Mouse (Mus musculus) forebrain, postnatal 0 days (tissue): ENCODE measurements around the gene Arl2. TPM values are rescaled to one million over a fixed set of nuclear protein-coding genes. Genes with fewer than 3 reads are reported as not detected.
A peak's percentile ranks its signal among the peaks of the same experiment; 100 is the strongest.

ENCODE experiments used
- ATAC-seq: fragments of 200-750 bp; cut with Nextera tagmentation; 2 replicates; pipeline ENCODE4 v1.8.0; 2017; ENCODE audit warnings: mild to moderate bottlenecking, moderate library complexity
- DNase-seq: peaks from one replicate; pipeline ENCODE4 v3.0.0-alpha.2; 2015
- H3K27ac ChIP-seq: fragments of 300-500 bp; sonication (generic); 2 replicates; pipeline ENCODE4 v1.5.1; 2014; ENCODE audit warnings: low read depth, mild to moderate bottlenecking, antibody characterized with exemption, low read length, moderate library complexity, mixed read lengths
- H3K27me3 ChIP-seq: fragments of 300-500 bp; sonication (generic); 2 replicates; pipeline ENCODE4 v1.6.1; 2014; ENCODE audit warnings: mild to moderate bottlenecking, low read length, mixed read lengths; ENCODE audit not compliant: insufficient read depth
- H3K36me3 ChIP-seq: fragments of 300-500 bp; sonication (generic); 2 replicates; pipeline ENCODE4 v1.6.1; 2014; ENCODE audit warnings: mild to moderate bottlenecking, moderate library complexity; ENCODE audit not compliant: insufficient read depth
- H3K4me1 ChIP-seq: fragments of 300-500 bp; sonication (generic); 2 replicates; pipeline ENCODE4 v1.6.1; 2014; ENCODE audit warnings: antibody characterized with exemption; ENCODE audit not compliant: insufficient read depth
- H3K4me2 ChIP-seq: fragments of 300-500 bp; sonication (generic); 2 replicates; pipeline ENCODE4 v1.6.1; 2014; ENCODE audit warnings: low read depth, mild to moderate bottlenecking, moderate library complexity
- H3K4me3 ChIP-seq: fragments of 300-500 bp; sonication (generic); 2 replicates; pipeline ENCODE4 v1.5.1; 2014; ENCODE audit warnings: low read depth, low read length, mixed read lengths
- H3K9ac ChIP-seq: fragments of 300-500 bp; sonication (generic); 2 replicates; pipeline ENCODE4 v1.6.1; 2014; ENCODE audit warnings: mild to moderate bottlenecking
- H3K9me3 ChIP-seq: fragments of 300-500 bp; sonication (generic); 2 replicates; pipeline ENCODE4 v1.6.1; 2016; ENCODE audit warnings: low read length
- CTCF ChIP-seq: sonication (generic); IDR thresholded peaks from 2 replicates; pipeline ENCODE4 v1.5.1; 2016; ENCODE audit warnings: antibody characterized with exemption, control low read depth, low read depth
- WGBS: fragments of 180-500 bp; shearing (Covaris S2); extraction: QIAGEN DNeasy Blood & Tissue Kit; methylation state at CpG from one replicate; pipeline ENCODE4 v1.1.7; 2014; 5-methylcytosine and 5-hydroxymethylcytosine counted together
- polyA plus RNA-seq: library from polyadenylated mRNA; unstranded; fragments of >200 nt; fragmentation: Nextera tagmentation; extraction: Ambion mirVana; gene quantifications from 2 replicates; pipeline ENCODE4 v1.2.1, GENCODE M21; 2015
- total RNA-seq: library from RNA; depleted of rRNA; stranded (reverse); fragments of >200 nt; gene quantifications from 2 replicates; pipeline ENCODE4 v1.2.3, GENCODE M21; 2014

Gene Arl2
- total and polyA plus RNA-seq, 2 experiments from 2014 or later = 63.8 to 118 TPM

DNA sequence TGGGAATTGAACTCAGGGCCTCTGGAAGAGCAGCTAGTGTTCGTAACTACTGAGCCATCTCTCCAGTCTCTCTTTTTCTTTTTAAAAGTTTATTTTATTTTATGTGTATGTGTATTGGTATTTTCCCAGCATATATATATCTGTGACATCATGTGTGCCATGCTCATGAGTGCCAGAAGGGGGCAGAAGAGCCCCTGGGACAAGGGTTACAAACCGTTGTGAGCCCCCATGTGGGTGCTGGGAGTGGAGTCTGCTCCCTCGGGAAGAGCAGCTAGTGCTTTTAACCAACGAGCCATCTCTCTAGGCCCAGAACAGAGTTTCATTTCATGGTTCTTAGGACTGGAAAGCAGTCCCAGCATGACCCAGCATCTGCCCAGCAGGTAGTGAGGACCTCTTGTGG, 25.4 kb upstream of the Arl2 start:
- Histone ChIP-seq H3K9me3 (no peaks in the 10 kb centered on the region), H3K4me1 (no peaks in the 10 kb centered on the region), H3K4me3 (no peak overlapping the region), H3K9ac (no peak overlapping the region), H3K27me3 (no peaks in the 10 kb centered on the region), H3K27ac (no peak overlapping the region), H3K36me3 (no peaks in the 10 kb centered on the region), H3K4me2 (no peak overlapping the region)
- no peak for ATAC-seq
- DNase-seq = no peak
- WGBS = 78% methylated on average over 4 of the region's 4 CpGs
- TF ChIP-seq CTCF = no peak

DNA sequence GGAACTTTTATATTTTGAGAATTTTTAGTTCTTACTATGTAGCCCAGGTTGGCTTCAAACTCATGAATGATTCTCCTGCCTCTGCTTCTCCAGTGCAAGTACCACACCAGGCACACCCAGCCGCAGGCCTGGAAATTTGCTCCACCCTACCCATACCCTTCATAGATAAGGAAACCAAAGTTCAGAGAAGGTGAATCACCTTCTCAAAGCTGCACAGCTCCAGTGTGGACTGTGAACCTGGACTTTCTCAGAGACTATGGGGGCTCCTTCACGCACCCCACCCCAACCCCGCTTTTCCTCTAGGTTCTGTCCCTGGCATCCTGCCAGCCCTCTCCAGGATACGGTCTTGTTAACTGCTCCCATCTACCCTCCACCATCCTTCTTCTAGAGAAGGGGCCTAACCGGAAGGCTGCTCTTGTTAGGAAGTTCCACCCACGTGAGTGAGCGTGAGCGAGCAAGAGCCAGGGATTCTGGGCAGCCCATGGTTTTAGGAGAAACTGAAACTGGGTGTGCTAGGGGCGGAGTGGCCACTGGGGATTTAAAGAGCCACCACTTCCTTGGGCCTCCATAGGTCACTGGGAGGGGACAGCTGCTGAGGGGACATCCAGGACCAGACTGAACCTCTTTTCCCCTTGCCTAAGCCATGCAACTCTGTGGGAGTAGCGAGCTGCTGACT, 22.7 kb upstream of the Arl2 start:
- H3K36me3 ChIP-seq = no peaks in the 10 kb centered on the region
- ATAC-seq (no peak), DNase-seq (no peak)
- H3K4me1 ChIP-seq = no peaks in the 10 kb centered on the region
- TF ChIP-seq CTCF = no peak
- no peak overlapping the region for H3K9ac ChIP-seq
- no peaks in the 10 kb centered on the region for H3K27me3 ChIP-seq
- H3K4me2 ChIP-seq = no peak overlapping the region
- no peaks in the 10 kb centered on the region for H3K9me3 ChIP-seq
- 59% methylated on average over 10 of the region's 10 CpGs for WGBS
- no peak overlapping the region for H3K27ac ChIP-seq
- H3K4me3 ChIP-seq = no peak overlapping the region

DNA sequence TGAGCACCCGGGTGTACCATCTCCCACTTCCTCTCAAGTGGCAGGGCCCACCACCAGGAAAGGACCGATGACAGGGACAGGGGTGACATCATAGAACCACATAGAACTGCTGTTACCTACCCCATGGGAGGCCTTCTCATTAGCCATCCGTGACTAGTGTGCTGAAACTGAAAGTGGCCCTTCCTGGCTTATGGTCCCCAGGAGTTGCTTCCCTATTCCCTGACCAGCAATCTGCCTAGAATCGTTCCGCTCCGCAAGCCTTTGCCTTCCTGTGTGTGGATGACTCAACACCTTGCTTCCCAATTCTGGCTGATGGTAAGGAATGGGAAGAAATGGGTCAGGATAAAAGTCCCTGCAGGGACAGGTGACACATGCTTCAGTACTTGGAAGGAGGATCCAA, 15.9 kb upstream of the Arl2 start:
- H3K4me1 ChIP-seq = no peaks in the 10 kb centered on the region
- WGBS = 83% methylated on average over 6 of the region's 6 CpGs
- no peaks in the 10 kb centered on the region for H3K9me3 ChIP-seq
- H3K4me2 ChIP-seq = no peak overlapping the region
- TF ChIP-seq CTCF = no peak
- no peak for ATAC-seq
- no peaks in the 10 kb centered on the region for H3K27me3 ChIP-seq
- H3K36me3 ChIP-seq = no peaks in the 10 kb centered on the region
- H3K9ac ChIP-seq = no peak overlapping the region
- DNase-seq = no peak
- no peak overlapping the region for H3K27ac ChIP-seq
- H3K4me3 ChIP-seq = no peak overlapping the region

- no peak for ATAC-seq
- DNase-seq = no peak
- Histone ChIP-seq H3K27me3 (no peaks in the 10 kb centered on the region), H3K4me3 (no peak overlapping the region), H3K9me3 (no peaks in the 10 kb centered on the region), H3K9ac (no peak overlapping the region), H3K36me3 (no peaks in the 10 kb centered on the region), H3K4me1 (no peaks in the 10 kb centered on the region), H3K4me2 (no peak overlapping the region), H3K27ac (no peak overlapping the region)
- 70% methylated on average over 8 of the region's 8 CpGs for WGBS
- 0 out of 2 replicates have a peak, but pooled peaks have one; percentile 15 for TF ChIP-seq CTCF
Observed at GRCm38 (mm10) chr19:6156372-6156771, 15.0 kb upstream of the Arl2 start.

GRCm38 (mm10) chr19:6155174-6155573, 13.8 kb upstream of the Arl2 start:
- Histone ChIP-seq H3K4me2 (no peak overlapping the region), H3K36me3 (no peaks in the 10 kb centered on the region), H3K9me3 (no peaks in the 10 kb centered on the region), H3K27ac (no peak overlapping the region), H3K27me3 (no peaks in the 10 kb centered on the region), H3K4me1 (no peaks in the 10 kb centered on the region), H3K4me3 (no peak overlapping the region), H3K9ac (no peak overlapping the region)
- no peak for DNase-seq
- no peak for ATAC-seq
- TF ChIP-seq CTCF = no peak
- WGBS = 87% methylated on average over 9 of the region's 9 CpGs

DNA sequence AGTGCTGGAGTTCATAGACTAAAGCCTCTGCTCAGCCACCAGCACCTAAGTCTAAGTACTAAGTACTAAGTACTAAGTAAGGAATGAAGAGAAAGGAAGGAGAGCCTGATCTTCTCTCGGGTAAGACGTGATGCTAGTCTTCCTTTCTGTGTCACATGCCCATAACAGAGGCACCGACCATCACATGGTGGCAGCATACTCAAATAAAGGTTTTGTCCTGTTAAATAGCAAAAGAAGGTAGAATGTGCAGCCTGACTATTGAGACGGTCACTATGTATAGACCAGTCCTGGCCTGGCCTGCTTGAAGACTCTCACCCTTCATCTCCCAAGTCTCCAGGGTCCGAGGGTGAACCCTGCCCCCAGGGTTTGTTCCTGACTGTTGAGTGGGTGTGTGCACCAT, 3.5 kb upstream of the Arl2 start:
- H3K27ac ChIP-seq = no peak overlapping the region
- H3K4me1 ChIP-seq = peaks cover 7% of the 10 kb centered on the region
- no peak overlapping the region for H3K9ac ChIP-seq
- WGBS = 82% methylated on average over 5 of the region's 5 CpGs
- no peak for DNase-seq
- H3K4me3 ChIP-seq = no peak overlapping the region
- no peak for ATAC-seq
- H3K9me3 ChIP-seq = no peaks in the 10 kb centered on the region
- no peaks in the 10 kb centered on the region for H3K36me3 ChIP-seq
- no peak overlapping the region for H3K4me2 ChIP-seq
- no peak for TF ChIP-seq CTCF
- no peaks in the 10 kb centered on the region for H3K27me3 ChIP-seq

DNA sequence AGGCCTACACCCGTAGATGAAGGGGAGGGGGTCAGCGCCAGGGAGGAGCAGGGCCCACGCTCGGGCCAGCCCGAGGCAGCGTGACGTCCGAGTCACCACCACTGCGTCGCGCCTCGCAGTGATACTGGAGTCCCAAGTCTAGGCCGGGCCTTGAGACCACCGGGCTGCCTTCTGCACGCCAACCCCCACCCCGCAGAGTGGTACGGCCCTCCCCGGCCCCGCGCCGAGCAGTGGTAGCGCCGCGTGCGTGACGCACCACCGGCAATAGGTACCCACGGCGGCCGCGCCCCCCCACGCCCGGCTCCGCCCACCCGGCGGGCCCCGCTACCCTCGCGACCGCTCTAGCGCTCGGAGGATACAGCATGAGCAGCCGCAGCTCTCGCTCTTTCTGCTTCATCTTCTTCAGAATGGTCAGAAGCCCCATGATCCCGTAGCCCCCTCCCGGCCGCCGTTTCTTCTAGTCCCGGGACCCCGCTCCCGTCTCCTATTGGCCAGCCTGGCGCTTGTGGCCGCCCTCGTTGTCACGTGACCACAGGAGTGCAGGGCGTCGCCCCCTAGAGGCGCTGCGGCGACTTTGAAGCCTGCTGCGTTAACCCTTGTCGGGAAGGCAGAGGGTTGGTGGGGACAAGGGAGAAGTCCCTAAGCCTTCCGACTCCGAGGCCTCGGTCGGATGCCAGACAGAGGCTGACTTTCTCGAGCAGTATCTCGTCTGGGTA, 512 bp downstream of the Arl2 start, which contains the start of gene Batf2:
Batf2 (plus strand) TSS at position 306 of the 716 bp plus-strand sequence.
- no peaks in the 10 kb centered on the region for H3K27me3 ChIP-seq
- peak; percentile 93 for ATAC-seq
- peak within 1 kb of the TSS; percentile 89 for H3K4me2 ChIP-seq
- H3K4me1 ChIP-seq = peaks cover 10% of the 10 kb centered on the region
- peak; percentile 92 for TF ChIP-seq CTCF
- peak within 1 kb of the TSS; percentile 68 for H3K4me3 ChIP-seq
- H3K36me3 ChIP-seq = peaks cover 15% of the 10 kb centered on the region
- peak within 1 kb of the TSS; percentile 96 for H3K27ac ChIP-seq
- H3K9ac ChIP-seq = peak within 1 kb of the TSS; percentile 77
- WGBS = under 1% methylated on average over 64 of the region's 68 CpGs
- peak; percentile 99 for DNase-seq
- no peaks in the 10 kb centered on the region for H3K9me3 ChIP-seq
